Mouse (Mus musculus) testis, postnatal 10 days (tissue): ENCODE results near the gene Gramd1b.

Experiments
- DNase-seq: peaks from one replicate; pipeline ENCODE4 v3.0.0; 2021; ENCODE audit warnings: low spot score

The Gramd1b gene

DNA sequence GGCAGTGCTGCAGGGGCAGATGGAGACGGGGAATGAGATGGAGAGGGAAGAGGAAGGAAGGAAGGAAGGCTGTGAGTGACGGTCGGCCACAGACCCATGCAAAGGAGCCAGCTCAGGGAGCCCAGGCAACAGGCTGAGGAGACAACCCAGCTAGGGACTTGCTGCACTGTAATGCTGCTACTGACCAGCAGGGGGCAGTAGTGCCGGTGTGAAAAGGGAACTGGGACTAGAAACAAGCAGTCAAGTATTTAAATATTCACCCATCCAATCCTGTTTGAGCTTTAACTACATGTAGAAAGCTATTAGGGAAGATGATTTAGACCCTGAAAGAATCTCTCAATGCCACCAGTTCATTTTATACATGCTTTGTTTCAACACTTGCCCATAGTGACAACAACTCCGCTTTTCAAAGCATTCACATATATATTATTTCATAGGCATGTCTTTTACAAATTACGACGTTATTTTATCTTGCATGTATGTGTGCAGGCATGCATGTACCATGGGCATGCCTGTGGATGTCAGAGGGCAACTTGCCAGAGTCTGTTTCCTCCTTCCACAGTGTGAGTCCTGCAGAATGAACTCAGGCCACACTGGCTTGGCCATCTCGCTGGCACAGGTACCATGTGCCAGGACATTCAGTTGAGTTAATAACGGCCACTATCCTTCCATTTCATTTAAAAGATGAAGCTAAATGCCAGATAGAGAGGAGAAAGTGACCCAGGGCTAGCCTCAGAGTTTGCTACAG is 197.4 kb downstream of the Gramd1b start:
- DNase-seq, result peak; percentile 91

DNA sequence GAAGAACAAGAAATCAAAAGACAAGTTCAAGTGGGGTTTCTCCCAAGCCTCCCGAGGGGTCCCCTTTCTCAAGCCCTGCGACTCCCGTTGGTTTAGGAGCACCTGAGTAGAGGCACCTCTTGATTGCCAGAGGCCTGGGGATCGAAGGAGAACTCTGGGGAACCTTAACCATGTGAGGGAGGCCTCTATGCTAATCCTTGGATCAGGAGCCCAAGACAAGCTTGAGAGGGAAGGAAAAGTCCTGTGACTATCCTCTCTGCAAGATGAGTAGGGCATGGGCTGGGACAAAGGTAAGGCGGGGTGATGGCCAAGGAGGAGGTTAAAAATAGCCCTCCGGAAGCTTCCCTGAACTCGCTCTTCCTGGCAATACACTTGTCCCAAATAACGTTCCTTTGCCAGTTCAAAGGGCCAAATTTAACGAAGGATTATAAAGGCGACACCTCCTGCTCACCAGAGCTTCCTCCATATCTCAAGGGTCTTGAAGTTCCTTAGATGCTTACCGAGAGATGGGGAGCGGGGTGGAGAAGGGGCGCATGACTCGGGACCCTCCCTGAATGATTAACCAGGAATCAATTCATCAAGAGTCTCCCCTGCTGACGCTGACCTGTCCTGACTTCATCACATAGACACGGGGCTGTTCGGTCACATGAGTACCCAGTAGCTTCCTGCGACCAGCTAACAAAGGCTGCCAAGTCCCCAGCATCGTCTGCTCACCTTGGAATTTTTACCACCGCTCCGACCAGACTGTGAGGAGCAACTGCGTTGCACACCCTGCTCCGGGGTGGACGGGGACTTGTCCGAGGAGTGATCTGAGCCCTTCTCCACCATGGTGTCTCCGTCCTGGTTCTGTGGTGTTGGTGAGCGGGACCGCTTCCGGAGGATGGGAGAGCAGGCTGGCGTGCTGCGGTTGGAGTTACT is 198.2 kb downstream of the Gramd1b start:
- no peak for DNase-seq

DNA sequence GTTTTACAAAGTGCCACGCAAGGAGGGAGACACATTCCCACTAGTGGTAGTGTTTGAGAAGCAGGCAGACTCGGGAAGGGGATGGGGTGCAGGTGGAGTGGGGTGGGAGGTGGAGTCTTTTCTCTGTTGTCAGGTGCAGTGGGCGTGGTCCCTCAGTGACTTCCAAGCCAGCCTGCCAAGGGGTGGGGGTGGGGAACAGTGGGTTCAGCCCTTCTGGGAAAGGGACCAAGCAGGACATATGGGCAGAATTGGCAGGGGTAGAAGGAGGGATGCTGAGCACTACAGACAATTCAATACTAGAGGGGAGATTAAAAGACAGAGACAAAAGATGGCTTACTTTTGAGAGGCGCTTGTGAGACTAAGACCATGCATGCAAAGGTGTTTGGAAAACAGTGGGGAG is 198.9 kb downstream of the Gramd1b start:
- DNase-seq, result no peak

GRCm38 (mm10) chr9:40331411-40332286 is 199.5 kb downstream of the Gramd1b start:
- DNase-seq, result peak; percentile 57

GRCm38 (mm10) chr9:40330609-40331382 is 200.4 kb downstream of the Gramd1b start:
- peak; percentile 93 for DNase-seq

DNA sequence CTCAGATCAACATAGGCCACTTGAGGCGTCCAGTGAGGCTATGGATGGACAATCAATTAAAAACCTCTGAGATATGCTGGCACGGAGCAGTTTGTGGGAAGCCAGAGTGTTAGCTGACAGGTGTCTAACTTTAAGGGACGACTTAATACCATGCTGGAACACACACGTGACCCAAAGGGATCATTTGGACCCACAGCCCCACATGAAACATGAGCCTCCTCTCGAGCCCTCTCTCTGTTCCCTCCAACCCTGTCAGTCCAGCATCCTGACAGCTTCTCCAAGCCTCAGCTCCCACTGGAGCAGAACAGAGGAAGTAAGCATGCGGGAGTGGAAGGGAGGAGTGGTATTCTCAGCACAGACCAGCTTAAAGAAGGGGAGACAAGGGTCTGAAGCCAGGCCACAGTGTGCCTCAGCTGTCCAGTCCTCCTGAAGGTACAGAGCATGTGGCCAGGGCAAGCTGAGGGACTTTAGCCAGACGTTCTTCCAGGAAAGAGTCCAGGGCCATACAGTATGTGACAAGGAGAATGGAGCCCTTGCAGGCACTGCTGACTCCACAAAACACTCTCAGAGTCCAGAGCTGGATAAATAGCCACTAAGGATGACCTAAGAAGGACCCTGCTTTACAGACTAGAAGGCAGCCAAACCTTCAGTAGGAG is 204.8 kb downstream of the Gramd1b start:
- no peak for DNase-seq

DNA sequence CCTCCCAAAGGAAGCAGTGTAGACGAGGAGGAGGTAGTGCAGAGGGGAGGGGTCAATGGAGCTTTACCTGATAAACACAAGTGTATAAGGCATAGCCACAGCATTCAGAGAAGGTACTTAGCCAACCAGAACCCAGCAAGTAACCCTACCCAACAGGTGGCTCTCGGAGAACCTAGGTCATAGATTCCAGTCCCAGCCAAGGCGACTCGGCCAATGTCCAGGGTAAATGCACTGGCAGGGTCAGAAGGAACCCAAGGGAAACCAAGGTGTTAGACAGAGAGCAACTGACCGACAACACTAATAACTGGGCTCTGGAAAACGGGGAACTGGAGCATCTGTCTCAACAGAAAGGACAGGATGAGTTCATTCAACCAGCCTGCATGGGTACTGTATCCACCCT is 206.4 kb downstream of the Gramd1b start:
- DNase-seq, result no peak

- no peak for DNase-seq
Observed at GRCm38 (mm10) chr9:40324232-40324792, 206.9 kb downstream of the Gramd1b start.

DNA sequence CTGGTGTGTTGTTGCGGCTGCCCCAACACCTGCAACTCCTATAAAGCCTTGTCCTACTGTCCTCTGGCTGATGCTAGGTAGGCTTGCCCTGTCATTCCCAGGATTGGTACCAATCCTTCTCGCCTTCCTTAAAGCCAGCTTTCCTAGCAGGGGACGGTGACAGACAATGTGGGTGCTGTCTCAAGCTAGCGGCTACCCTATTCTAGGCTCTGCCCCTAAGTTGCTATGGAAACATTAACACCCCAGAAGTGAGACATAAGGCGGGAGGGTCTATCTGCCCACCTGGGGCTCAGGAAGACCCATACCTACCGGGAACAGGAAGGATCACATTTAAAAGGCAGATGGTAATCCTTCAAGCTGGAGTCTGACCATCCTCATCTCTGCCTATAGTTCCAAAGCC is 207.4 kb downstream of the Gramd1b start:
- DNase-seq, result no peak

GRCm38 (mm10) chr9:40323171-40323570 is 208.0 kb downstream of the Gramd1b start:
- no peak for DNase-seq

- DNase-seq, result no peak
Observed at GRCm38 (mm10) chr9:40322372-40322771, 208.8 kb downstream of the Gramd1b start.

DNA sequence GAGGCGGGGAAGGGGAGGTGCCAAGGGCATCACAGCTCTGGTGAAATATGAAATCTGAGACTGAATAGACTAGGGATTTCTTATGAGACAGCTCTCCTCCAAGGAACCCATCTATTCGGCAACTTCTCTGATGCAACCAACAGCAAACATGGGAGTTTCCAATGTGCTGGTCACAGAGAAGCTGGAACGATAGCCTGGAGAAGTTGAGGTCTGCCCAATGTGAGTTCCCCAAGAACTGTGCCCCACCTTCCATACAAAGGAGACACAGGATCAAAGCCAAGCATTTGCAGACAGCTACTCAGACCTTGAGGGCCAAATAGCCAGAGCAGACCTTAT is 209.5 kb downstream of the Gramd1b start:
- DNase-seq, result no peak

GRCm38 (mm10) chr9:40320879-40321667 is 210.1 kb downstream of the Gramd1b start:
- peak; percentile 67 for DNase-seq

GRCm38 (mm10) chr9:40320405-40320804 is 210.8 kb downstream of the Gramd1b start:
- DNase-seq, result no peak

DNA sequence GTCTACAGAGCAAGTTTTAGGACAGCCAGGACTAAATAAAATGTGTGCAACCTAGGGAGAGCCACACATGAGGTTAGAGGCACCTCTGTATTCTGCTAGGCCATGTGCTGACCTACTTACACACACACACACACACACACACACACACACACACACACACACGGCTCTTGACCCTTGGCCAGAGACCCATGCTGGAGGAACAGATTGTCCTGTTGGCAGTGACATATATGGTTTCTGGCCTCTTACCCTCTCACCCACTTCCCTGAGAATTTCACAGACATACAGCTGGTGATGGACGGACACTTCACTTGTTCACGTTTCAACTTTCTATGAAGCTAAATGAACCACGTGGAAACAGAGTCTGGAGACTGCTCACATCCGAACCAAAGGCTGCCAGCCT is 212.4 kb downstream of the Gramd1b start:
- DNase-seq, result no peak

GRCm38 (mm10) chr9:40317735-40318134 is 213.4 kb downstream of the Gramd1b start:
- no peak for DNase-seq

GRCm38 (mm10) chr9:40316865-40317660 is 214.1 kb downstream of the Gramd1b start:
- DNase-seq, result no peak

DNA sequence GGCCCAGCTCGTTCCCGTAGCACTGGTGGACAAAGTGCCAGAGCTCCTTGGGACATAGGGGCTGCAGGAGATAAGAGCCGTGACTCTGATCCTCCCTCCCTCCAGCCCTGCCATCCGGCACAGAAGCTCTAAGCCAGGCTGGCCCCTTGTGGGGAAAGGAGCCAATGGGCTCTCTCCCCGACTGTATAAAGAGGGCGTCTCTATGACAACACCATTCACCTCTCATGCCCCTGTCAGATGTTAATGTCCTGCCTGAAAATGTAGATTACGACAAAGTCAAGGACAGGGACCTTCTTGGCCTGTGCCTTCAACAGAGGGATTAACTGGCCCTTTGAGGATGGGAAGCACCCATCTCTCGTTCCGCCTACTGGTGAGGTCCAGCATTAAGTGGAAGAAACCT is 219.4 kb downstream of the Gramd1b start:
- no peak for DNase-seq

GRCm38 (mm10) chr9:40309876-40310275 is 221.3 kb downstream of the Gramd1b start:
- DNase-seq, result no peak
